Mouse (Mus musculus) kidney, postnatal 25 days (tissue): ENCODE measurements at regions not wholly inside any gene's neighbourhood (a gene's known extent, or its start where the extent isn't known, plus 50 kb on each side); places are given as distances from the start of the nearest gene placed in this dataset.

Source experiments
- DNase-seq, 2 experiments: peaks; one replicate each; pipeline ENCODE4 v3.0.0; 2021; ENCODE audit warnings: mixed read lengths in 2 of 2

DNA sequence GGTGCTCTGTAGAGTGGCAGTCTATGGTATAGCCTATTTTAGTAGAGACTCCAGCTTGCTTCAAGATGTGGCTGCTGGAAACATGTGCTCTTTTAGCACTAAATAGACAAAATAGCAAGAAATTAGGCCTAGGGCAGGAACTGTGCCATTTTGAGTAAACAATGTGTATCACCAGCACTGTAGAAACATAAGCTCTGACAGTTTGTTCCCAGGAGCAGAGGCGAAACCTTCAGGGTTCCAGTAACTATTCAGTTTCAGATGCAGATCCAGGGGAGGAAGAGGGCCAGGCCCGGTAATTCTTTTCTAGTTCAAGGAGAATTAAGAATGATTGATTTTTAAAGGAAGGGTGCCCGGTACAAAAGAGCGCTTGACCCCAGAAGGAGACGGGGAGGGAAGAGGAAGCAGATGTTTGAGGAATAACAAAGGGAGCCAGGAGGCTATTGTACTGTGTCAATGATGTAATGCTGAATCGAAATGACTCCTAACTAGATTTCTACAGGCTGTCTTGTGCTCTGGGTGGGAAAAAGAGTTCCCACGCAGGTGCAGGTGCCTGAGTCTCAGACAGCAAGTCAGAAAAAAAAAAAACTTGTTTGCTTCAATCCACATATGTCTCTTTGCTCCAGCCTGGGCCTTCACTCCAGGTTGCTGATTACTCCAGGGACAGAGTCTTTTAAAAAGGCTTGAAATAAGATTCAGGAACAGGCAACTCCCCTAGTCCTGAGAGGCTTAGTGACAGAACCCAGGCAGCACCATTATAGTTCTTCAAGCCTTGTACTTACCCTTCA lies 57.4 kb upstream of the Tex13c2 start:
- peak; percentile 2 to 46 for DNase-seq
